Mouse (Mus musculus): ENCODE data around the gene Clec4n. TPM values are rescaled to one million over a fixed set of nuclear protein-coding genes. Genes with fewer than 3 reads are reported as not detected.

Gene Clec4n
- total and polyA plus RNA-seq, 2 experiments from 2014 or later, result 0.38 to 1.2 TPM

DNA sequence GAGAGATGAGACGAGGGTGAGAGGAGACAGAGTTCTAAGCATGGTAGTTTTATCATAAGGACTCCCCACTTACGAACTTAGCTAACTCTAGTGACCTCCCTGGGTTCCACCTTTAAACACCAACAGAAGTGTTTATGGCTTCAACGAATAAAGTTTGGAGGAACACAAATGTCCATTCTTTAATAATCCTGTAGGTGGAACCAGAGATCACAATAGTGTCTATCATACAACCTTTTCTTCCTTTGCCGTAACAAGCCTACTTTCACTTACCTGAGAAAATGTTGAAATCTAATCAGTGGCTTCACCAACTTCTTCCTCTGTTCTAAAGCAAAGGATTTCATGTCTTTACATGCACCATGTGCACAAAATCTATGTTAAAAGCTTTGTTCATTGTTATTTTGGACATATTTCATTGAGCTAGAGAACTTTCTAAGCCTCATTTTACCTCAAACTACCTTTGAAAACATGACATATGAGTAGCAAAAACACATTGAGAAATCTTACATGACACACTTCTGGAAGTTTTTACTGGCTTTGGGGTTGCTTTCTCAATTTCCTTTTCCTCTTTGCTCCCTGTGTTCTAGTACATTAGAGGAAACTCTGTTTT, 32.0 kb downstream of the Clec4n start, which contains the start of gene Clec4d:
Gene Clec4d (plus strand): TSS at position 557 of the 607 bp plus-strand sequence.
- H3K36me3 ChIP-seq (ENCODE audit: insufficient read depth), result no peaks in the 10 kb centered on the region
- 0 out of 2 replicates have a peak, but pooled peaks have one; percentile 10 for TF ChIP-seq CTCF (IDR thresholded peaks at IDR 0.05; ENCODE audit: low read depth)
- WGBS, result 74% methylated on average over 4 of the region's 4 CpGs
- no peak within 1 kb of the TSS for H3K9ac ChIP-seq
- H3K4me1 ChIP-seq (ENCODE audit: insufficient read depth), result no peaks in the 10 kb centered on the region
- no peaks in the 10 kb centered on the region for H3K9me3 ChIP-seq (ENCODE audit: low read length)
- H3K4me3 ChIP-seq (ENCODE audit: low read depth, low read length), result no peak within 1 kb of the TSS
- ATAC-seq (no peak), DNase-seq (no peak)
- H3K4me2 ChIP-seq (ENCODE audit: low read depth), result no peak within 1 kb of the TSS
- no peak within 1 kb of the TSS for H3K27ac ChIP-seq (ENCODE audit: low read depth, low read length)
- no peaks in the 10 kb centered on the region for H3K27me3 ChIP-seq (ENCODE audit: insufficient read depth, low read length)

DNA sequence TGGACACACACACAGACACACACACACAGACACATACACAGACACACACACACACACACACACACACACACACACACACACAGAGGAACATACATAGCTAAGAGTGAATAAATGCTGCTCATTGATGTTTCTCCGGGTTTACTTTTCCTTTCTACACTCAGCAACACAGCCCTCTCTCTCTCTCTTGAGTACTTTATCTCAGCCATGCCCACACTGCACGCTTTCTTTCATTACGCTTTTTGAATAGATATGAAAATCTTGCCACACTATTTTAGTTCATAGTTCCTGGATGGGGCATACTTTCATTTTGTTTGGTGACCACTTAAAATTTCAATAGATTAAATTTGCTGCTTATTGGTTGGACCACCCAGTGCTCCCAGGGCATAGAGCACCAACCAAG, 34.6 kb downstream of the Clec4n start:
- Histone ChIP-seq H3K9me3 (ENCODE audit: low read length) (no peaks in the 10 kb centered on the region), H3K4me2 (ENCODE audit: low read depth) (no peak overlapping the region), H3K4me1 (ENCODE audit: insufficient read depth) (no peaks in the 10 kb centered on the region), H3K36me3 (ENCODE audit: insufficient read depth) (no peaks in the 10 kb centered on the region), H3K27ac (ENCODE audit: low read depth, low read length) (no peak overlapping the region), H3K4me3 (ENCODE audit: low read depth, low read length) (no peak overlapping the region), H3K27me3 (ENCODE audit: insufficient read depth, low read length) (no peaks in the 10 kb centered on the region), H3K9ac (no peak overlapping the region)
- no peak for DNase-seq
- no peak for TF ChIP-seq CTCF (IDR thresholded peaks at IDR 0.05; ENCODE audit: low read depth)
- 87% methylated on average over 3 of the region's 3 CpGs for WGBS
- ATAC-seq, result no peak

DNA sequence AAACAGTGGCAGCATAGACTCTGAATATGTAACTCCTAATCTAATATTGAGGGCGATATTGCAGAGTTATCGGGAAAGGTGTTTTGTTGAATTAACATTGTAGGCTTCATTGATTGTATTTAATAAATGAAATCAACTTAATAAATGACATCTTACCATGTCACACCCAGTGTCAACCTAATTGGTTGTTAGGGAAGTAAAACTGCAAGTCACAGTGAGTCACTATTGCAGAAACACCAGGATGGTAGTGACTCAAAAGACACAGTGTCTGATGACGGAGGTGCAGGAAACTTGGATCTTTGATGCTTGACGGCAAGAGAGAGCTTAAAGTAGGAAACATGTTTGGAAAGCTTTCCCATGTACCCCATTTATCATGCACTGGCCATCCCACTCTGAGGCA, 36.2 kb downstream of the Clec4n start:
- Histone ChIP-seq H3K27me3 (ENCODE audit: insufficient read depth, low read length) (no peaks in the 10 kb centered on the region), H3K9ac (no peak overlapping the region), H3K4me1 (ENCODE audit: insufficient read depth) (no peaks in the 10 kb centered on the region), H3K36me3 (ENCODE audit: insufficient read depth) (no peaks in the 10 kb centered on the region), H3K4me3 (ENCODE audit: low read depth, low read length) (no peak overlapping the region), H3K9me3 (ENCODE audit: low read length) (no peaks in the 10 kb centered on the region), H3K4me2 (ENCODE audit: low read depth) (no peak overlapping the region), H3K27ac (ENCODE audit: low read depth, low read length) (no peak overlapping the region)
- ATAC-seq, result no peak
- no peak for DNase-seq
- TF ChIP-seq CTCF (IDR thresholded peaks at IDR 0.05; ENCODE audit: low read depth), result no peak
- WGBS, result 95% methylated on average over 4 of the region's 4 CpGs

DNA sequence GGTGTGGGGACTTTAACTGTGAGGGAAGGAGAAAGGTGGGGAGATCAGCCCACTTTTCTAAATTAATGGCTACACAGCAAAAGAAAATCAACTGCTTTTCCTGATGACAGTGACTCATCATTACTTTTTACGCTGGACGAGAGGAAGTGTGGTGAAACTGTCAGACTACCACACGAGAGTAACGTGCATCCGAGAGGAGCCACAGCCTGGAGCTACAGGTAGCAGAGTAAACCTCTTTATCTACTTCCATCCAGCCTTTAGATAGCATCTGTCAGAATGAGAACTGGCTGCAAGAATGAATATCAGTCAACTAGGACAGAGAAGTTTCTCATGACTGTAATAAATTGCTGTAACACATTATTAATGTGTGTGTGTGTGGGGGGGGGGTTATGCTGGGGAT, 37.3 kb downstream of the Clec4n start:
- no peaks in the 10 kb centered on the region for H3K9me3 ChIP-seq (ENCODE audit: low read length)
- DNase-seq (no peak), ATAC-seq (no peak)
- no peaks in the 10 kb centered on the region for H3K4me1 ChIP-seq (ENCODE audit: insufficient read depth)
- no peak overlapping the region for H3K4me3 ChIP-seq (ENCODE audit: low read depth, low read length)
- H3K27ac ChIP-seq (ENCODE audit: low read depth, low read length), result no peak overlapping the region
- no peak overlapping the region for H3K9ac ChIP-seq
- no peaks in the 10 kb centered on the region for H3K27me3 ChIP-seq (ENCODE audit: insufficient read depth, low read length)
- no peaks in the 10 kb centered on the region for H3K36me3 ChIP-seq (ENCODE audit: insufficient read depth)
- TF ChIP-seq CTCF (IDR thresholded peaks at IDR 0.05; ENCODE audit: low read depth), result no peak
- no peak overlapping the region for H3K4me2 ChIP-seq (ENCODE audit: low read depth)
- 95% methylated on average over 5 of the region's 5 CpGs for WGBS

DNA sequence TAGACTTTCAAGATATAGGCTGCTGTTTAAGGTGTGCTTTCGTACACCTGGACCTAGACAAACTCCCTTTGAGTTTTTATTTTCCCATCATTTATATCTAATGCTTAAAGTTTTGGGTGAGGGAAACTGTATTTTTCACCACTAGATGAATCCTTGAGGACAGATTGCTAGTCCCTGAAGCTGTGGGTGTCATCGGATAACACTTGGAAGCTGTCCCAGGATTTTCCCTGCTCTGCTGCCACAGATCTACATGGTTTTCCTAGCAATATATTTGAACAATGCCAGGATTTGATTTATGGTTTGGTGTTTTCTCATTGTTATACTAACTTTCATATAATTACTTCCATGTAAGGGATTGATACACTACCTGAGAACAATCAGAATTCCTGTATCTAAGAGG, 49.8 kb downstream of the Clec4n start:
- no peak for TF ChIP-seq CTCF (IDR thresholded peaks at IDR 0.05; ENCODE audit: low read depth)
- WGBS, result 84% methylated on average over 2 of the region's 2 CpGs
- H3K9ac ChIP-seq, result no peak overlapping the region
- H3K9me3 ChIP-seq (ENCODE audit: low read length), result no peaks in the 10 kb centered on the region
- no peak overlapping the region for H3K27ac ChIP-seq (ENCODE audit: low read depth, low read length)
- H3K27me3 ChIP-seq (ENCODE audit: insufficient read depth, low read length), result no peaks in the 10 kb centered on the region
- H3K4me3 ChIP-seq (ENCODE audit: low read depth, low read length), result no peak overlapping the region
- H3K36me3 ChIP-seq (ENCODE audit: insufficient read depth), result no peaks in the 10 kb centered on the region
- ATAC-seq, result no peak
- no peaks in the 10 kb centered on the region for H3K4me1 ChIP-seq (ENCODE audit: insufficient read depth)
- DNase-seq, result no peak
- no peak overlapping the region for H3K4me2 ChIP-seq (ENCODE audit: low read depth)

DNA sequence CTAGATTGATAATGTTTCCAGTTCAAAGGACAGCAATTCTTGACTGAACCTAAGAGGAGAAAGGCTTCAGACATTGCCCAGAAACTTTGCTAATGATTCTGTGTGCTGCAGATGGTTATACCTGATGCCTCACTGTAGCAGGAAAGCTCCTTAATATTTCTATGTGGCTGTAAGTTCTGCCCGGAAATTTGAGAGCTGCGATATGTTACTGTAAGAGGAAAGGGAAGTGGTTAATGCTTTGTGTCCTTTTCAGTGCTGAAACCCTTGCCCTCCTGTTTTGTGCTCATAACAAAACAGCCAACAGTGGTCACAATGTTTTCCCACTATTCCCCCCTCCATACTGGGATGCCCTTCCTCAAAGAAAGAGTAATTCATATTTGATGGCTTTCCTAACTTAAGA, 56.7 kb downstream of the Clec4n start:
- no peak for ATAC-seq
- no peak for TF ChIP-seq CTCF (IDR thresholded peaks at IDR 0.05; ENCODE audit: low read depth)
- Histone ChIP-seq H3K36me3 (ENCODE audit: insufficient read depth) (no peaks in the 10 kb centered on the region), H3K4me1 (ENCODE audit: insufficient read depth) (no peaks in the 10 kb centered on the region), H3K9ac (no peak overlapping the region), H3K27me3 (ENCODE audit: insufficient read depth, low read length) (no peaks in the 10 kb centered on the region), H3K4me3 (ENCODE audit: low read depth, low read length) (no peak overlapping the region), H3K4me2 (ENCODE audit: low read depth) (no peak overlapping the region), H3K27ac (ENCODE audit: low read depth, low read length) (no peak overlapping the region), H3K9me3 (ENCODE audit: low read length) (no peaks in the 10 kb centered on the region)
- no peak for DNase-seq
- 80% methylated on average over 2 of the region's 2 CpGs for WGBS

DNA sequence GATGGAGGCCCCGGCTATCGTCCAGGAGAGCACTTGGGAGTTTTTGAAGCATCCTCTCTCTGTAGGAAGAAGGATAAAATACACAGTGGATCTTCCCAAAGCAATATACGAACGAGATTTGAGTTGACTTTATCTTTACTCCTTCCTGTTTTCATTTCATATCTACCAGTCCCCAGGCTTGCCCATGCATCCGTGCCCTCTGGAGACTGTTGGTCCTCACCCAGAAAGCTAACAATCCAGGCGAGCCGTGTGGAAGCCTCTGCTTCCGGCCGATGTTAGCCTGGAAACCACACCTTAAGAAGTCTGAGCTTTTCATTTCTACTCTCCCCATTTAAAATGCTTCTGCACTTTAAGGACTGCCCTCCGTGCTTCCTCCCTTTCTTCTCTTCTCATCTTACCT, 59.3 kb downstream of the Clec4n start:
- H3K4me1 ChIP-seq (ENCODE audit: insufficient read depth), result no peaks in the 10 kb centered on the region
- H3K4me2 ChIP-seq (ENCODE audit: low read depth), result no peak overlapping the region
- DNase-seq, result no peak
- H3K9ac ChIP-seq, result no peak overlapping the region
- H3K4me3 ChIP-seq (ENCODE audit: low read depth, low read length), result no peak overlapping the region
- H3K27ac ChIP-seq (ENCODE audit: low read depth, low read length), result no peak overlapping the region
- ATAC-seq, result no peak
- no peak for TF ChIP-seq CTCF (IDR thresholded peaks at IDR 0.05; ENCODE audit: low read depth)
- H3K36me3 ChIP-seq (ENCODE audit: insufficient read depth), result no peaks in the 10 kb centered on the region
- 87% methylated on average over 10 of the region's 10 CpGs for WGBS
- H3K27me3 ChIP-seq (ENCODE audit: insufficient read depth, low read length), result no peaks in the 10 kb centered on the region
- no peaks in the 10 kb centered on the region for H3K9me3 ChIP-seq (ENCODE audit: low read length)
